Mouse (Mus musculus): ENCODE measurements around the gene Mvb12b. TPM values are rescaled to one million over a fixed set of nuclear protein-coding genes. Genes with fewer than 3 reads are reported as not detected.

Gene Mvb12b
- polyA plus RNA-seq, 1 experiment from 2014 or later: 55.6 TPM

GRCm38 (mm10) chr2:33786064-33786463 is 101.7 kb downstream of the Mvb12b start:
- no peak for ATAC-seq (ENCODE audit: low FRiP score, low read depth)
- Histone ChIP-seq H3K9me3 (no peaks in the 10 kb centered on the region), H3K4me1 (peaks cover 76% of the 10 kb centered on the region), H3K9ac (replicated peaks) (no peak overlapping the region), H3K36me3 (peaks cover 4% of the 10 kb centered on the region; the same call in 1 of the 2 replicates), H3K27me3 (no peaks in the 10 kb centered on the region), H3K4me3 (no peak overlapping the region), H3K4me2 (replicated peaks) (no peak overlapping the region), H3K27ac (replicated peaks) (peak overlapping the region; percentile 54)
- 65% methylated on average over 6 of the region's 6 CpGs for WGBS

- H3K4me3 ChIP-seq: no peak overlapping the region
- peak; percentile 60 for ATAC-seq (ENCODE audit: low FRiP score, low read depth)
- H3K9me3 ChIP-seq: no peaks in the 10 kb centered on the region
- peaks cover 73% of the 10 kb centered on the region for H3K4me1 ChIP-seq
- peaks cover 4% of the 10 kb centered on the region; the same call in 1 of the 2 replicates for H3K36me3 ChIP-seq
- H3K4me2 ChIP-seq (replicated peaks): no peak overlapping the region
- H3K27me3 ChIP-seq: no peaks in the 10 kb centered on the region
- 41% methylated on average over 13 of the region's 13 CpGs for WGBS
- H3K27ac ChIP-seq (replicated peaks): peak overlapping the region; percentile 74
- no peak overlapping the region for H3K9ac ChIP-seq (replicated peaks)
Observed at GRCm38 (mm10) chr2:33785596-33785995, 102.2 kb downstream of the Mvb12b start.

- H3K36me3 ChIP-seq: peaks cover 7% of the 10 kb centered on the region; the same call in 1 of the 2 replicates
- H3K4me2 ChIP-seq (replicated peaks): no peak overlapping the region
- 74% methylated on average over 1 of the region's 1 CpGs for WGBS
- H3K27ac ChIP-seq (replicated peaks): no peak overlapping the region
- no peak overlapping the region for H3K4me3 ChIP-seq
- no peak for ATAC-seq (ENCODE audit: low FRiP score, low read depth)
- H3K4me1 ChIP-seq: peaks cover 66% of the 10 kb centered on the region
- no peaks in the 10 kb centered on the region for H3K9me3 ChIP-seq
- no peaks in the 10 kb centered on the region for H3K27me3 ChIP-seq
- no peak overlapping the region for H3K9ac ChIP-seq (replicated peaks)
Observed at GRCm38 (mm10) chr2:33784721-33785120, 103.0 kb downstream of the Mvb12b start.

GRCm38 (mm10) chr2:33783419-33783818 is 104.3 kb downstream of the Mvb12b start:
- peaks cover 57% of the 10 kb centered on the region for H3K4me1 ChIP-seq
- no peak overlapping the region for H3K4me2 ChIP-seq (replicated peaks)
- H3K9me3 ChIP-seq: peaks cover 5% of the 10 kb centered on the region
- ATAC-seq (ENCODE audit: low FRiP score, low read depth): no peak
- H3K36me3 ChIP-seq: peaks cover 20% of the 10 kb centered on the region
- no peaks in the 10 kb centered on the region for H3K27me3 ChIP-seq
- WGBS: 90% methylated on average over 7 of the region's 7 CpGs
- no peak overlapping the region for H3K4me3 ChIP-seq
- no peak overlapping the region for H3K9ac ChIP-seq (replicated peaks)
- no peak overlapping the region for H3K27ac ChIP-seq (replicated peaks)

- Histone ChIP-seq H3K4me1 (peaks cover 43% of the 10 kb centered on the region), H3K4me2 (replicated peaks) (peak overlapping the region; percentile 13; the same call in 1 of the 2 replicates), H3K27ac (replicated peaks) (peak overlapping the region; percentile 54), H3K4me3 (no peak overlapping the region), H3K9ac (replicated peaks) (no peak overlapping the region), H3K27me3 (no peaks in the 10 kb centered on the region), H3K36me3 (peaks cover 35% of the 10 kb centered on the region), H3K9me3 (peaks cover 17% of the 10 kb centered on the region)
- 48% methylated on average over 11 of the region's 11 CpGs for WGBS
- ATAC-seq (ENCODE audit: low FRiP score, low read depth): 0 out of 2 replicates have a peak, but pooled peaks have one; percentile 51
Observed at GRCm38 (mm10) chr2:33781655-33782400, 105.9 kb downstream of the Mvb12b start.

GRCm38 (mm10) chr2:33778466-33778865 is 109.3 kb downstream of the Mvb12b start:
- Histone ChIP-seq H3K27ac (replicated peaks) (no peak overlapping the region), H3K36me3 (peaks cover 43% of the 10 kb centered on the region), H3K4me2 (replicated peaks) (no peak overlapping the region), H3K9me3 (peaks cover 17% of the 10 kb centered on the region), H3K27me3 (no peaks in the 10 kb centered on the region), H3K4me3 (no peak overlapping the region), H3K4me1 (peaks cover 27% of the 10 kb centered on the region), H3K9ac (replicated peaks) (no peak overlapping the region)
- no peak for ATAC-seq (ENCODE audit: low FRiP score, low read depth)
- WGBS: 90% methylated on average over 4 of the region's 4 CpGs

GRCm38 (mm10) chr2:33777051-33777450 is 110.7 kb downstream of the Mvb12b start:
- Histone ChIP-seq H3K27ac (replicated peaks) (no peak overlapping the region), H3K36me3 (peaks cover 40% of the 10 kb centered on the region), H3K4me2 (replicated peaks) (no peak overlapping the region), H3K27me3 (no peaks in the 10 kb centered on the region), H3K4me1 (peaks cover 28% of the 10 kb centered on the region), H3K9ac (replicated peaks) (no peak overlapping the region), H3K4me3 (no peak overlapping the region), H3K9me3 (peaks cover 17% of the 10 kb centered on the region)
- no peak for ATAC-seq (ENCODE audit: low FRiP score, low read depth)
- WGBS: 96% methylated on average over 11 of the region's 11 CpGs

GRCm38 (mm10) chr2:33774884-33775283 is 112.9 kb downstream of the Mvb12b start:
- no peak overlapping the region for H3K4me2 ChIP-seq (replicated peaks)
- no peak for ATAC-seq (ENCODE audit: low FRiP score, low read depth)
- WGBS: 90% methylated on average over 2 of the region's 2 CpGs
- no peak overlapping the region for H3K9ac ChIP-seq (replicated peaks)
- H3K36me3 ChIP-seq: peaks cover 38% of the 10 kb centered on the region
- no peaks in the 10 kb centered on the region for H3K27me3 ChIP-seq
- no peak overlapping the region for H3K27ac ChIP-seq (replicated peaks)
- H3K4me1 ChIP-seq: peaks cover 20% of the 10 kb centered on the region
- no peak overlapping the region for H3K4me3 ChIP-seq
- peaks cover 17% of the 10 kb centered on the region for H3K9me3 ChIP-seq

- ATAC-seq (ENCODE audit: low FRiP score, low read depth): no peak
- WGBS: 72% methylated on average over 4 of the region's 4 CpGs
- Histone ChIP-seq H3K4me3 (no peak overlapping the region), H3K4me2 (replicated peaks) (no peak overlapping the region), H3K27ac (replicated peaks) (no peak overlapping the region), H3K27me3 (no peaks in the 10 kb centered on the region), H3K36me3 (peaks cover 31% of the 10 kb centered on the region), H3K4me1 (peaks cover 20% of the 10 kb centered on the region), H3K9ac (replicated peaks) (no peak overlapping the region), H3K9me3 (peaks cover 17% of the 10 kb centered on the region)
Observed at GRCm38 (mm10) chr2:33774106-33774505, 113.6 kb downstream of the Mvb12b start.

- Histone ChIP-seq H3K9ac (replicated peaks) (0 out of 2 replicates have a peak overlapping the region, but pooled peaks have one; percentile 17), H3K27ac (replicated peaks) (peak overlapping the region; percentile 54), H3K4me1 (peaks cover 20% of the 10 kb centered on the region), H3K4me3 (no peak overlapping the region), H3K9me3 (peaks cover 2% of the 10 kb centered on the region; the same call in 1 of the 2 replicates), H3K4me2 (replicated peaks) (no peak overlapping the region), H3K36me3 (peaks cover 15% of the 10 kb centered on the region), H3K27me3 (no peaks in the 10 kb centered on the region)
- WGBS: 59% methylated on average over 9 of the region's 9 CpGs
- ATAC-seq (ENCODE audit: low FRiP score, low read depth): no peak
Observed at GRCm38 (mm10) chr2:33772439-33772838, 115.3 kb downstream of the Mvb12b start.

GRCm38 (mm10) chr2:33771388-33771787 is 116.4 kb downstream of the Mvb12b start:
- Histone ChIP-seq H3K4me1 (peaks cover 20% of the 10 kb centered on the region), H3K36me3 (peaks cover 6% of the 10 kb centered on the region; the same call in 1 of the 2 replicates), H3K9me3 (no peaks in the 10 kb centered on the region), H3K9ac (replicated peaks) (no peak overlapping the region), H3K27ac (replicated peaks) (no peak overlapping the region), H3K4me3 (no peak overlapping the region), H3K27me3 (no peaks in the 10 kb centered on the region), H3K4me2 (replicated peaks) (no peak overlapping the region)
- WGBS: 74% methylated on average over 10 of the region's 10 CpGs
- no peak for ATAC-seq (ENCODE audit: low FRiP score, low read depth)

- H3K4me2 ChIP-seq (replicated peaks): no peak overlapping the region
- H3K9ac ChIP-seq (replicated peaks): no peak overlapping the region
- H3K27me3 ChIP-seq: no peaks in the 10 kb centered on the region
- ATAC-seq (ENCODE audit: low FRiP score, low read depth): no peak
- no peak overlapping the region for H3K27ac ChIP-seq (replicated peaks)
- H3K36me3 ChIP-seq: peaks cover 10% of the 10 kb centered on the region; the same call in 1 of the 2 replicates
- H3K9me3 ChIP-seq: no peaks in the 10 kb centered on the region
- peaks cover 20% of the 10 kb centered on the region for H3K4me1 ChIP-seq
- 91% methylated on average over 4 of the region's 4 CpGs for WGBS
- H3K4me3 ChIP-seq: no peak overlapping the region
Observed at GRCm38 (mm10) chr2:33770526-33771130, 117.1 kb downstream of the Mvb12b start.
